Mouse (Mus musculus) megakaryocyte, embryonic 14.5 days (primary cell): ENCODE data around the gene Adgrf4. TPM values are rescaled to one million over a fixed set of nuclear protein-coding genes. Genes with fewer than 3 reads are reported as not detected.

Source experiments
- H3K27me3 ChIP-seq: replicated peaks from 2 replicates; pipeline ENCODE3; 2012; ENCODE audit warnings: inconsistent platforms
- H3K36me3 ChIP-seq: replicated peaks from 2 replicates; pipeline ENCODE3; 2012; ENCODE audit warnings: low read length, inconsistent platforms, mixed read lengths
- H3K4me1 ChIP-seq: 2 replicates; pipeline ENCODE4 v1.6.1; 2012; ENCODE audit warnings: inconsistent platforms
- H3K4me3 ChIP-seq: replicated peaks from 2 replicates; pipeline ENCODE3; 2012; ENCODE audit warnings: moderate library complexity, mild to moderate bottlenecking, inconsistent platforms
- H3K9me3 ChIP-seq: 2 replicates; pipeline ENCODE4 v1.6.1; 2012; ENCODE audit warnings: inconsistent platforms
- FLI1 ChIP-seq: IDR thresholded peaks from 2 replicates; pipeline ENCODE4 v1.6.1; 2012; ENCODE audit warnings: low read length, inconsistent platforms, mixed read lengths
- GATA1 ChIP-seq: IDR thresholded peaks from 3 replicates; pipeline ENCODE4 v1.6.1; 2012; ENCODE audit warnings: mixed read lengths, low read length, inconsistent platforms, borderline replicate concordance
- polyA plus RNA-seq: library from polyadenylated mRNA; stranded (reverse); fragments of >175 nt; gene quantifications from 2 replicates; pipeline ENCODE4 v1.2.3, GENCODE M21; 2012; ENCODE audit warnings: low replicate concordance; ENCODE audit not compliant: insufficient read depth

The Adgrf4 gene
- not detected in 2 replicates for polyA plus RNA-seq

GRCm38 (mm10) chr17:42692136-42692535 lies at the start of gene Adgrf4:
Gene Adgrf4, minus strand, starts transcription at chr17:42692284.
- Histone ChIP-seq H3K27me3 (no peaks in the 10 kb centered on the region), H3K9me3 (peaks cover 19% of the 10 kb centered on the region), H3K36me3 (no peaks in the 10 kb centered on the region), H3K4me1 (no peaks in the 10 kb centered on the region), H3K4me3 (no peak within 1 kb of the TSS)
- no peak for TF ChIP-seq GATA1
- TF ChIP-seq FLI1: no peak

DNA sequence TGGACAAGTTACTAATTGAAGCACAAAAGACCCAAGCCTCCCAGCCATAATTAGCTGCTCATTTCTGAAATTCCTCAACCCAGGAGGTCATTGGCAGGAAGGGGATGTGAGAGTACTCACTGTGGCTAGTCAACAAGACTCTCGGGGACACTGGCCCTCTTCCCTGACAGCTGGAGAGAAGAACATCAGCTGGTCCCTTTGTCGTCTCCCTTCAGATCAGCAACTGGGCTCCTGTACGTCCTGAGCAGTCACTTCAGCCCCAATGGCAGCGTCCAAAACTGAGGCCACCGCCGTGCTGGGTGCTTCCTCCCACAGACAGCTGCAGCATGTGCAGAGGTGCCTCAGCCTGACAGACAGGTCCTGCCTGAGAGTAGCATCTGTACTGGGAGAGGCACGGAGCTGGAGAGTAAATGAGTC lies 49.7 kb upstream of the Adgrf4 start, which contains the start of gene Adgrf2:
TSS of gene Adgrf2 (minus strand) at position 379 of the 417 bp plus-strand sequence.
- H3K4me1 ChIP-seq: no peaks in the 10 kb centered on the region
- no peak within 1 kb of the TSS for H3K4me3 ChIP-seq
- H3K36me3 ChIP-seq: no peaks in the 10 kb centered on the region
- H3K27me3 ChIP-seq: no peaks in the 10 kb centered on the region
- TF ChIP-seq GATA1: no peak
- no peak for TF ChIP-seq FLI1
- peaks cover 14% of the 10 kb centered on the region for H3K9me3 ChIP-seq

DNA sequence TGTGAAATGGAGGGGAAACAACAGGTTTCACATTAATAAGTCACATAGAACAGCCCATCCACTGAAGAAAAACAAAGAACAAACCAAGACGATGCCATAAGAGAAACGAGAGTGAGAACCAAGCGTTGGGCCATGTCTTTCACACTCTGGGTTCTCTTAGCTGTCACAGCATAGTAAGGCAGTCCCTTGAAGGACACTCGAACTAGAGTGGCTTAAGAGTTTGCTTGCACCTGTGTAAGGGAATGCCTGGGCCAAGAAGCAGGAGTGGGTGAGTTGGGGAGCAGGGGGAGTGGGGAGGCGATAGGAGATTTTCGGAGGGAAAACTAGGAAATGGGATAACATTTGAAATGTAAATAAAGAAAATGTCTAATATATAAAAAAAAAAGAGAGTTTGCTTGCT lies 46.7 kb upstream of the Adgrf4 start:
- Histone ChIP-seq H3K9me3 (peaks cover 12% of the 10 kb centered on the region), H3K4me3 (no peak overlapping the region), H3K36me3 (no peaks in the 10 kb centered on the region), H3K4me1 (no peaks in the 10 kb centered on the region), H3K27me3 (no peaks in the 10 kb centered on the region)
- TF ChIP-seq FLI1 (no peak), GATA1 (no peak)

DNA sequence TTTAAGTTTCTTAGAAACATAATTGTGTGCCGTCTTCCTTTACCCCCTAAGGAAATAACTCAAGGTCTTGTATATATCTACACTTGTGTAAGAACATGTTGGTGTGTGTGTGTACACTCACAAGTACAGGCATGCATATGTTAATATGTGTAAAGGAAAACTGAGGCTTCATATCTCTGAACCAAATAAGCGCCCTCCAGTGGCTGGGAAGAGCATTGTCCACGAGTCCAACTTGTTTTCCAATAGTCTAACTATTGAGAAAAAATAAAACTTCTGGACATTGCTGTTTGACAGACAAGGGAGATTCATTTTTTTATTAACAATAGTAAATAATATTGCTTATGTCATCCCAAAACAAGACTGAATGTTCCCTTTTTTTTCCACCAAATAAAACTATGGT lies 25.1 kb upstream of the Adgrf4 start:
- no peaks in the 10 kb centered on the region for H3K4me1 ChIP-seq
- H3K9me3 ChIP-seq: peaks cover 15% of the 10 kb centered on the region
- no peaks in the 10 kb centered on the region for H3K36me3 ChIP-seq
- TF ChIP-seq GATA1: no peak
- no peak for TF ChIP-seq FLI1
- H3K27me3 ChIP-seq: no peaks in the 10 kb centered on the region
- no peak overlapping the region for H3K4me3 ChIP-seq

- TF ChIP-seq FLI1 (no peak), GATA1 (no peak)
- Histone ChIP-seq H3K27me3 (no peaks in the 10 kb centered on the region), H3K9me3 (peaks cover 22% of the 10 kb centered on the region), H3K4me1 (no peaks in the 10 kb centered on the region), H3K36me3 (no peaks in the 10 kb centered on the region), H3K4me3 (no peak overlapping the region)
Measured at GRCm38 (mm10) chr17:42714991-42715390, 22.9 kb upstream of the Adgrf4 start.

DNA sequence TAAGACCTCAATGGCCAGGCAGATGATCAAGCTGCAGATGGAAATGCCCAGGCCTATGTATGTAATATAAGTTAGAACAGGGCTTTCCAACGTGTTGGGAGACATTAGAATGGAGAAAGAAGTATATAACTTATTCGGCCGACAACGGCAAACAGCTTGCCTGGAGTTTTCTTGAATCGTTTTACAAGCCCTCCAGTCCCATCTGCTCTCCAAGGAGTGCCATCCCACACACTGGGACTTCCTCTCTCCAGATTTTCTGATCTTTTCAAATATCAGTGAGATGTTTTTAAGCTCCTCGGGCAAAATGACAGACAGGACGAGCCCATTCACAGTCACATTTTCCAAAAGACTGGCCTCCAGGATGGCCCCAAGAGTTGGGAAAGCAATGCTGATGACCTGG lies 18.6 kb upstream of the Adgrf4 start:
- no peaks in the 10 kb centered on the region for H3K27me3 ChIP-seq
- no peaks in the 10 kb centered on the region for H3K36me3 ChIP-seq
- H3K4me1 ChIP-seq: no peaks in the 10 kb centered on the region
- H3K4me3 ChIP-seq: no peak overlapping the region
- H3K9me3 ChIP-seq: peaks cover 27% of the 10 kb centered on the region
- TF ChIP-seq FLI1 (no peak), GATA1 (no peak)

- TF ChIP-seq GATA1 (no peak), FLI1 (no peak)
- Histone ChIP-seq H3K27me3 (no peaks in the 10 kb centered on the region), H3K9me3 (peaks cover 13% of the 10 kb centered on the region), H3K36me3 (no peaks in the 10 kb centered on the region), H3K4me3 (no peak overlapping the region), H3K4me1 (no peaks in the 10 kb centered on the region)
Measured at GRCm38 (mm10) chr17:42705611-42706010, 13.5 kb upstream of the Adgrf4 start.

- no peak for TF ChIP-seq GATA1
- TF ChIP-seq FLI1: no peak
- no peaks in the 10 kb centered on the region for H3K36me3 ChIP-seq
- no peaks in the 10 kb centered on the region for H3K27me3 ChIP-seq
- H3K4me3 ChIP-seq: no peak overlapping the region
- peaks cover under 1% of the 10 kb centered on the region for H3K9me3 ChIP-seq
- H3K4me1 ChIP-seq: no peaks in the 10 kb centered on the region
Measured at GRCm38 (mm10) chr17:42702198-42702597, 10.1 kb upstream of the Adgrf4 start.

- Histone ChIP-seq H3K4me1 (no peaks in the 10 kb centered on the region), H3K27me3 (no peaks in the 10 kb centered on the region), H3K4me3 (no peak overlapping the region), H3K9me3 (peaks cover 19% of the 10 kb centered on the region), H3K36me3 (no peaks in the 10 kb centered on the region)
- TF ChIP-seq FLI1 (no peak), GATA1 (no peak)
Measured at GRCm38 (mm10) chr17:42694730-42695129, 2.6 kb upstream of the Adgrf4 start.

GRCm38 (mm10) chr17:42690531-42690930 lies 1.6 kb downstream of the Adgrf4 start:
- TF ChIP-seq FLI1 (no peak), GATA1 (no peak)
- no peaks in the 10 kb centered on the region for H3K4me1 ChIP-seq
- no peaks in the 10 kb centered on the region for H3K27me3 ChIP-seq
- peaks cover 7% of the 10 kb centered on the region; the same call in 1 of the 2 replicates for H3K9me3 ChIP-seq
- no peak overlapping the region for H3K4me3 ChIP-seq
- no peaks in the 10 kb centered on the region for H3K36me3 ChIP-seq
